Mouse (Mus musculus) embryo, embryonic 11 days (tissue): Measurements from ENCODE around the gene Emc8.

ENCODE experiments used
- DNase-seq: peaks from one replicate; pipeline ENCODE4 v3.0.0-alpha.2; 2015

Gene Emc8

DNA sequence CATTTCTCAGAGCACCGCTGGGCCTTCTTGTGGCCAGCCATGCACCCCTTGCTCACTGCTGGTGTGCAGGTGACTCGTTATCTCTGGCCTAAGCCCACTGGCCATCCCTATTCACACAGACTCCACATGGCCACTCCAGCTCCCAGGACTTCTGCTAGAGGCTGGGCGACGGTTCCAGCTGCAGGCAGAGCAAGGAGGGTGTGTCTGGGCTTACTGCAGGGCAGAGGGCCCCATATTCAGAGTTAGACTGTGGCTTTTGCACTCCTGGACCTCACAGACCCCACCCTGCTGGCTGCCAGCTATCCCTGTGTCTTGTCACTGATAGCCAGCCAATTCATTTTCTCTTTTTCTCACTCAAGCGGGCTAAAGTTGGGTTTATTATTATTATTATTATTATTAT, 15.7 kb upstream of the Emc8 start:
- no peak for DNase-seq

DNA sequence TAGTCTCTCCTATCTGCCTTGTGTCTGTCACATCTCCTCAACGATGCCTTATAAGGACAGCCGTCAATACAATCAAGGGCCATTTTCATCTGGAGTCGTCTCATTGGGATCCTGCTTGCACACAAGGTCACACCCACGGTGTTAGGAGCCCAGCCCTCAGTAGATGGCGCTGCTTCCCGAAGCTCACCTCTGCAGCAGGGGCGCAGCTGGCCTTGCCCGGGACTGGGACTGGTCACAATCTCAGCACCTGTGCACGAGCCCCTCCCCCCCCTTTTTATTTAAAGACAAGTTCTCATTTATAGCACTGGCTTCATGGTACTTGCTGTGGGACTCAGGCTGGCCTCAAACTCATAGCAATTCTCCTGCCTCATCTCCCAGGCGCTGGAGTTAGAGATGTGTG, 15.2 kb upstream of the Emc8 start:
- peak; percentile 81 for DNase-seq

DNA sequence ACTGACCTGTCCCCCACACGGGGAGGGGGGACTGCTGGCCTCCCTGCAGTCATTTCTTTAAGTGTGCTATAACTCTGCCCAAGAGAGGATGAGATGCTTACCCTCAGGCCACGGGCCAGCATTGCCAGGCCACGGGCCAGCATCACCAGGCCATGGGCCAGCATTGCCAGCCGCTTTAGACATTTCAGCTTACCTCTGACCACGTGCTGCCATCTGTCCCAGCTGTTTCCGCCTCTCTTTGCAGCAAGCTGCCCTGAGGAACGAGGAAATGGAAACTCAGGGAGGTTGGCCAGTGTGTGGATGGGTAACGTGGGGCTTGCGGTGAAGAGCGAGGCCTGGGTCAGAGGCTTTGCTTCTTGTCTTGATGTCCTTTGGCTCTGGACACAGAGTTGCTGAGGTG, 12.7 kb upstream of the Emc8 start:
- no peak for DNase-seq

DNA sequence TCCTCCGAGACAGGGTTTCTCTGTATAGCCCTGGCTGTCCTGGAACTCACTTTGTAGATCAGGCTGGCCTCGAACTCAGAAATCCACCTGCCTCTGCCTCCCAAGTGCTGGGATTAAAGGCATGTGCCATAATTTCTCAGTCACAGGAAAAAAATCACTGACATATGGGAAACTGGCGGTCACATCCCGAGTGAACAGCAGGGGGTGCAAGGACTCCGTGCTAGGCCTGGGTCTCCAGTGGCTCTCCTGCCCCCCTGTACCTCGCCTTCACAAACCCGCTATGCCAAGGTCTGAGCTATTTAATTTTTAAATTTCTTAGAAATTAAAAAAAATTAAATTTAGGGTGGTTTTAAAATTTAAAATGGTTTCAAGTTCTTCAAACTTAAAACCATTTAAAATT, 12.0 kb upstream of the Emc8 start:
- peak; percentile 66 for DNase-seq

DNA sequence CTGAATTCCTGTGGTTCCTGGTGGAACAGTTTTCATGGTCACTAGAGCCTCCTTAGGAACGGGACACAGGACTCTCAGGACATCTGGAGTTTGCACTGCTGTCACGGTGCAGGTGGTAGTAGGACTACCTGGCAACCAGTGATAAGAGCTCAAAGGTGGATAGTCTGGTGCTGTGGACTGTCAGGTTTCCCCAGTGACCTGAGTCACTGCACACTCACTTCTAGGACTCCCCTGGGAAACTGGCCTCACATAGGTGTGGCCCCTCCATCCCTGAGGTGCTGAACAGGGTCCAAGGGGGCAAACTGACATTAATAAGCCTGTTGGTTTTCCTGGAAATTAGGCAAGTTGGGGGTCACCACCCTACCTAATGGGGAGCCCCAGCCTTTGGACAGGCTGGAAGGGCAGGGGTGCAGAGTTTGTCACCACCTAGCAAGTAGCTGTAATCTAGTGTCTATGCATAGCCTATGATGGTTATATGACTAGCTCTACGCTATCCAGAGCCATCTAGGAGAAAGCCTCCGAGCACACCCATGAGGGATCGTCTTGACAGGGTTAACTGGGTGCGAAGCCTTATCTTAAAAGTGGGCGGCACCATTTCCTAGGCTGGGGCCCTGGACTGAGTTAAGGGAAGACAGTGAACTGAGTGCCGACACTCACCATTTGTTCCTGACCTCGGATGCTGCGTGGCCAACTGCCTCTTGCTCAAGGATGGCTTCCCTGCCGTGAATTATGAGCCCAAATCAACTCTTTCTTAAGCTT, 11.4 kb upstream of the Emc8 start:
- DNase-seq = no peak

DNA sequence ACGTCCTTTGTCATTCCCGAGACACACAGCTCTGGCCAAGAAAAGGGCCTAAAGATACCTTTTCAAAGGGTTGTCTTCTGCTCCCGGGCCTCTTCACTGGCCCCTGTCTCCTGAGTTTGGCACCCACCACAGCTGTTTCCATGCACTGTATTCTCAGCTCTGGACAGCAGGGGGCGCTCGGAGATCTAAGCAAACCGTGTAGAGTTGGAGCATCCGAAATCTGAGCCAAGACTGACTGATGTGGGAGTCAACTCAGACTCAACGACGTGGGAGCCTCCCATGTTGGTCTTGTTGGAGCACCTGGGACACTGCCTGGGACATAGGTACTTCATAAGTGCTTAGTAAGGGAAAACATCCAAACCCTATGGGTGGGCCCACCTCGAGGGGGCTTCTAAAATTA, 10.1 kb upstream of the Emc8 start:
- peak; percentile 90 for DNase-seq

DNA sequence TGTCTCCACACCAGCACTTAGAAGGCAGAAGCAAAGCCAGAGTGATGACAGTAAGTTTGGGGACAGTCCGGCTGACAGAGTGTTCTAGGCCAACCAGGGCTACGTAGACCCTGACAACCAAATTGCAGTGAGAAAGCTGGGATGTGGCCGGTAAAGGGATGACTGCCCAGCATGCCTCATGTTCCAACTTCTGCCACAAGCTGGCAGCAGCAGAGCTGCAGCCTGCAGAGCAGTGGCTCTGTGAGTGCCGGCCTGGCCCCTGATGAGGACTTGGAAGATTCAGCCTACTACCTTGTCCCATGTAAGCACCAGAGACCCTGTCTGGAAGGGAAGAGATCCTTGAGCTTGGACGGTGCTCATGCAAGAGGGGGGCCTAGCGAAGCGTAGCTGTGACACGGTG, 7.3 kb upstream of the Emc8 start:
- DNase-seq = no peak

DNA sequence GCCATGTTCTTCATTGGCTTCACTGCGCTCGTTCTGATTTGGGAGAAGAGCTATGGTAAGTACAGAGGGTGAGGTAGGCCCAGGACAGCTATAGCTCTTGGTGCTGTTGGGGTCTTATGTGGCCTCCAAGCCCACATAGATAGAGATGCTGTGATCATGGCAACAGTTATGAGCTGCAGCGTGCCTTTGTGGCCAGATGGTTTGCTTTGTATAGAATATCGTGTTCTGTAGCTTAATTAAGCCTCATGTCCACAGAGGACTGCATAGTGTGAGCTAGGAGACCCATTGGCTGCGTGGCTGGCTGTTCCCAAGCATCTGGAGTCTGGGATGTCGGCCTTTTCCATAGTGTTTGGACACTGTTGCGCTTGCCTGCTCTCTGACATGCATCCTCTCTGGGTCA, 4.9 kb upstream of the Emc8 start:
- no peak for DNase-seq

DNA sequence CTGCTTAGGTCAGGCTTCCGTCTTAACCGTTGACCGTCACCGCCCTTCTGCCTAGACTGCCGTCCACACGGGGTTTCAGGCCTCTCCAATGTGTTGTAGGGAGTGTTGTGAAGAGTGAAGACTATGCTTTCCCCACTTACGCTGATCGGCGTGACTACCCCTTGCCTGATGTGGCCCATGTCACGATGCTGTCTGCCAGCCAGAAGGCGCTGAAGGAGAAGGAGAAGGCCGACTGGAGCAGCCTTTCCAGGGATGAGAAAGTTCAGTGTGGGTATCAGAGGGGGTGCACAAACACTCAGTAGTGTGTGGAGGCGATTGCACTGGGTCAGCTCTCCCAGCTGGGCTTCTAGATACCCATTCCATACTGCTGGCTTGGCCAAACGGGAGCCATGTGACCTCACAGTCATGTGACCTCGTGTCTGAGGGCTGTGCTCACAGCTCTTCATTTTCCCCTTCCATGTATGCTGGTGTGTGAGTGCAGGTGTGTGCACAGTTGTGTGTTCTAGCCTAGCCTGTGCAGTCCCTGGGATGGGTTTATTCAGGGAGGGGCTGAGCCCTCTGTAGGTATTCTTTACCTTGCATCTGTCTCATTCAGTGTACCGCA, 4.4 kb upstream of the Emc8 start:
- DNase-seq = no peak

DNA sequence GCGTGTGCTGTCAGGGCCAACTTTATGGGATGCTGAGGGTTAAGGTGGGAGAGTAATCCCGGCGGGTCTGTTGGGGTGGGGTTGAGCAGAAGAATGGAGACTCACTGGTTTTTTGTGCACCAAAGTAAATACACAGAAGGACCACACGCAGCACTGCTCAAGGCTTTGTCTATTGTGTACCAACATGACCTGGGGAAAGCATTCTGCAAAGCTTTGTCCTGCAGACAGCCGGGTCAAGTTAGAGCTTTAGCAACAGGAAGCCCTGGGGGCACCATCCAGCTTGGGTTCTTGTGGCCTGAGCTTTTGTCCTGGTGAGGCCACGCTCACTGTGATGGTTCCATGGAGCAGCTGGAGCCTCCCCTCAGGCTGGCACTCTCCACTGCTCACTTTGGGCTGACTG, 3.4 kb upstream of the Emc8 start:
- DNase-seq = peak; percentile 14

DNA sequence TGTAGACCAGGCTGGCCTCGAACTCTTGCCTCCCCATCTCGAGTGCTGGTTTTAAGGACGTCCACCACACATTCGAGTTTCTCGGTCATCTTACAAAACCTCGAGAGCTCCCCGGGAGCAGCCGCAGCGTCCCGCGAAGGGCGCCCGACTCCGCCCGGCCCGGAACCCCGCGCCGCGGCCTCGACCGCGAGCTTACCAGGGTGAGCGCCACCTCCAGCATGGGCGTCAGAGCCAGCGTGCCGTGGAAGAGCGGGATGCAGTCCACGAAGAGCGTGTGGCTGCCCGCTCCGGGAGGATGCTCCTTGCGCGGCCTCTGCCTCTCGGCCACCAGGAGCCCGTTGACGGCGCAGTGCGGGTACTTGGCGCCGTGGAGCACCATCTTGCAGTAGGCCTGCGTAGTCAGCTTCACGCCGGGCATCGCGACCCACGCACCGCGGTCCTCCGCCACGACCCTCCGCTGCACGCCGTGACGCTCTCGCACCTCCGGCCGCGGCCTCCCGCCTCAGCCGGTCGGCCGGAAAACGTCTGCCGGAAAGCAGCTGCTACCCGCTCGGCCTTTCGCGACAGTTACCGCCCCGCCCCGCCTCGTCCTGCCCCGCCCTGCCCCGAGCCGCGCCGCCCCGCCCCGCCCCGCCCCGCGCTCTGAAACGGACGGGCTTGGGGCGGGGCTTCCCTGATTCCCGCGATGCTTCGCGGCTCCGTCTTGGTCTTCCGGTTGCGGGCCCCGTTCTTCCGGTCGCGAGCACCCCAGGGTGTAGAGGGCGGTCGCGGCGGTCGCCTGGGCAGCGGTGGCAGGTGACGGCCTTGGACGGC, 606 bp downstream of the Emc8 start, which contains the start of the genes Gm27021 and Cox4i1:
TSS of gene Gm27021 (minus strand) at position 519 of the 813 bp plus-strand sequence.
TSS of gene Cox4i1 (plus strand) at position 662 of the 813 bp plus-strand sequence.
- peak; percentile 96 for DNase-seq

DNA sequence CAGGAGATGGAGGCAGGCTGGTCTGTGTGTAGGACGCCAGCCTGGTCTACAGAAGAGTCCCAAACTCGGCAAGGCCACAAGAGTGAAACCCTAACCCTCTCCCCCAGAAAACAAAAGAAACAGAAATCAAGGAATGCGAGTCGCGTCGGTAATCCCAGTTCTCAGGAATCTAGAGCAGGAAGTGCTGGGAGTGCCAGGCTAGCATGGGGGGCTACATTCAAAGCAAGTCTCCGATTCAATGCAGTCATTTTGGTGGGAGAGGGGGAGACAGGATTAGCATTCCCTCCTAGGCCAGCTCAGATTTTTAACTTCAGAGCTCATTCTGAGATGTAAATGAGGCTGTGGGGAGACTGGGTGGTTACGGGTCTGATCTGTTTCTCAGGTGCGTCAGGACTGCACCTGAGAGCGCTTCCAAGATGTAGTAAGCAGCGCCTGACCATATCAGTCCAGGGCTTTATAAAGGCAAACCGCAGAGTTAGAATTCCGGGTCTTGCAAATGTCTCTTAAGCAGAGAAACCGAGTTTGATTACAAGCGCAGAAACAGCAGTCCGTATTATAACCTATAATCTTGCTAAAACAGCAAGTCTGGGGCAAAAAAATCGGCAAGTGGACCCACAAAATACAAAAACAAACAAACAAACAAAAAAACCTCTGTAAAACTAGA, 1.4 kb downstream of the Emc8 start:
- peak; percentile 12 for DNase-seq

DNA sequence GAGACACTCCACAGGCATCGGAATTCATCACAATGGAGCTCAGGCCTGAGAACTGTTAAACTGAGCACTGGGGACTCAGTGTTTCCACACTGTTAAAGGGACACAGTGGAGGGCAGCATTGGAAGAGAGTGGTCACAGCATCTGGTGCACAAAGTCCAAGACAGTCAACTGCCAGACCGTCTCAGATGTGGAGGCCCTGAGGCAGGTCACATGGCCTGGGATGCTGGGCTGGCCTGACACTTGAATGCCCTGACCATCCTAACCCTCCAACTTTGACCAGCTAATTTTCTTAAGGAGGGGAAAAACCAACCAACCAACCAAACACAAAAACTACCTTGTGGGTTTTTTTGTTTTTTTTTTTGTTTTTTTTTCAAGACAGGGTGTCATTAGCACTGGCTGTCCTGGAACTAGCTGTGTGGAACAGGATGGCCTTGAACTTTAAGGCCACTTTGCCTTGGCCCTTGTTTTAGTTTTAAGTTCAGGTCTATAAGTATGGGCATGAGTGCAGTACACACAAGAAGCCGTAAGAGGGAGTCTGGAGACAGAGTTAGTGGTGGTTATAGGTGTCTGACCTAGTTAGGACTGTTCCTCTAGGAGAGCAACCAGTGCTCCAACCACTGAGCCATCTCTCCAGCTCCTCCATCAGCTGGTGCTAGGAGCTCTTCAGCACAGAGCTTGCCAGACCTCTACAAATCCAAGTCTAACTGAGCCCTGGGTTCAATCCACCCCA, 2.5 kb downstream of the Emc8 start:
- peak; percentile 10 for DNase-seq

DNA sequence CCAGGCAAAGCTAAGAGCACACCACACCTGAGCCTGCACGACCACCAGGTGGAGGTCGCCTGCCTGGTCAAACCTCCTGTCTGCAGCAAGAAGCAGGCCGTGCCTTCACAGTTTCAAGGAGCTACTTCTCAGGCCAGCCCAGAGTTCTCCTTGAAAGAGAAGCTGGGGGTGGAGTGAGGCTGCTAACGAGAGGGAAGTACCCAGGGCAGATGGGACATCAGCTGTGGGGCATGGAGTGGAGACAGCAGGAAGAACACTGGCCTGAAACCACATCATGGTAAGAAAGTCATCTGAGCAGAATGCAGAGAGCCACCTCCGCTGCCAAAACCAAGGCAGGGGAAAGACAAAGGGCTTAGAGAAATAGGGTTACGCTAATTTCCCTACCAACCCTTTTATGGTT, 3.8 kb downstream of the Emc8 start:
- no peak for DNase-seq

DNA sequence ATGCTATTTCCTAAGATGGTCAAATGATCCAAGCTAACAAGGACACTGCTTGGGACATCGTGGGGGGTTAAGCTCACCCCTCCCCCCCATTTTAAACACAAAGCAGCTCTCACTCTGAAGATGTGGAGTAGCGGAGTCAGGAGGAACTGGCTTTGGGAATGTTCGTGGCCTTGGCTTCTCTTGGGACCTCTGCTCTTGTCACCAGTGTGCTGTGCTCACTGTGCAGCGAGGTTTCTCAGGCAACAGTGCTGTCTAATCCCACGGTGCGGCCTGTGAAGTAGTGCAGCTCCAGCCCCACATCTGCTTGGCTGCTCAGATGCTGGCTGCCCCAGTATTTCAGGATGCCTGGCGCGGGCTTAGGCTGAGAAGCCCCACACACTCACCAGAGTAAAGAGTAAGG, 11.0 kb downstream of the Emc8 start:
- no peak for DNase-seq

DNA sequence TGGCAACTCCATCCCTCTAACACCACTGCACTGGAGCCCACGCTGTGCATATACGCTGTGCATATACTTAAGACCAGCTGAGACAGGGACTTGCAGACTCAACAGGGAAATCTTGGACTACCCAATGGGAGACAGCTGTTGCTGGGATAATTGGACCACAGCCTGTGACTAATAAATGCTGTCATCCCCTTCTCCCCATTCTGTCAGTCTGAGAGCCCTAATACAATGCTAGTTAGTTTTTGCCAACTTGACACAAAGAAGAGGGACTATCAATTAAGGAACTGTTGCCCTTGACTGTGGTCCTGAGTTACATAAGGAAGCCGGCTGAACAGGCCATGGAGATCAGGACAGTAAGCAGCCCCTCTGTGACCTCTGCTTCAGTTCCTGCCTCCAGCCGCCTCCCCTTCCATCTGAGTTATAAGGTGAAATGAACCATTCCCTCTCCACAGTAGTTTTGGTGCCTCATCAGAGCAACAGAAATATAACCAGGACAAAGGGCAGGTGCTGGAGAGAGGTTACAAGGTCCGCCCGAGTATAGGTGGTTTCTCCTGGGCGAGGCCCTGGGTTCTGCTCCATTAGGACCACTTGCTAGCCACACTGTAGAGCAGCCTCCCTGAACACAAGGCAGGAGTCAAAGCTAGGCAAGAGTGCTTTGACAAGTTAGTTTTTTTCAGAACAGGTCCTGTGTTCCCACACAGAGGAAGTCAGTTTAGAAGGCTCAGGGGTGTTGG, 11.9 kb downstream of the Emc8 start:
- no peak for DNase-seq

DNA sequence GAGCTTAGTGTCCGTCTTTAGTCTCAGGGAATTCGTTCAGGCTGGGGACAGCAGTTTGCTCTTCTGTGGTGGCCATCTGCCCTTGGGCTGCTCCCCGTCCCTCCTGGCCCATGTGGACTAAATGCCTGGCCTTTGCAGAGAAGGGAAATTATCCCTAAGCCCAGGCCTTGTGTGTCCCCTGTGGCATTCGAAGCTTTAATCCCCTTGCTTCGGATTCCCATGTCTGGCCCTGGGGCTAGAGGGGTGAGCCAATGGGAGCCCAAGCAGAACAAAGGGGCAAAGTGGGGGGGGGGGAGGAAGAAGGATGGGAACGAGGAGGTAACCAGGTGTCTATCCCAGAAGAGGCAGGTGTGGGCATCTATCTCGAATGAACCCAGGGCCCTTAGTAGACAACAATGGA, 20.8 kb downstream of the Emc8 start, which contains the start of gene 1190005I06Rik:
TSS of gene 1190005I06Rik (minus strand) at position 101 of the 400 bp plus-strand sequence.
- DNase-seq = no peak

DNA sequence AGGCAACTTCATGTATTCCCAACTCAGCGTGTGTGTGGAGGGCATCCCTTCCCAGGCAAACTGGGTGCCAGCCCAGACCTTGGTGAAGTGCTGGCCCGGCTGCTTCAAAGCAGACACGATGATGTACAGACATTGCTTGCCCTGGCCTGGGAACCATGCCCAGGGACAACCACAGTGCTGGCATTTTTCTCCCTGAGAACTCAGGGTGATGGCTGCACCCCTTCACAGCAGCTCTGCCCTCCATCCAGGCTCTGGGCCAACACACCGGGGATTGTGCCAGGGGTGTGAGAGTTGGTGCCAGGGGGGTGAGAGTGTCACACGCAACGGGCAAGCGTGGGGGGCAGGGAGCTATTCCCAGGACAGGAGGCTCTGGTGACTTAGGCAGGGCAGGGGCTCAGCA, 23.7 kb downstream of the Emc8 start:
- DNase-seq = no peak

DNA sequence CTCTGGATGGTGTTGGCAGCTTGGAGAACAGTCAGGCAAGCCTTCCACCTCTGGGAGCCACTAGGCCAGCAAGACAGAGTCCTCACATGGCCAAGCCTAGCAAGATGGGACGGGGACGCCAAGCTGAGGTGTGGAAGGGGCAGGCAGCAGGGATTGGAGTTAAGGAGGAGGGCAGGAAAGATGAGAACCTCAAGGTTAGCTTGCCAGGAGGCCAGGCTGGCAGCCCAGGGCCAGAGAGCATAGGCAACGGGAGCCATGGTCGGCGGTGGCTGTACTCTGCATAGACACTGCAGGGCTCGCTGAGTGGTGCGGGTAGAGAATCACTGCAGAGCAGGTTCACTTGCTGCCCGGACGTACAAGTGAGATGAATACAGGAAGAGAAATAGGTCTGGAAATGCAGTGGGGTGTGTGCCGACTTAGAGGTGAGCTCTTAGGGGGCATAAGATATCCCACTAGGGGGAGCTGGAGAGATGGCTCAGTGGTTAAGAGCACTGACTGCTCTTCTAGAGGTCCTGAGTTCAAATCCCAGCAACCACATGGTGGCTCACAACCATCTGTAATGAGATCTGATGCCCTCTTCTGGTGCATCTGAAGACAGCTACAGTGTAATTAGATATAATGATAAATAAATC, 26.2 kb downstream of the Emc8 start:
- no peak for DNase-seq

DNA sequence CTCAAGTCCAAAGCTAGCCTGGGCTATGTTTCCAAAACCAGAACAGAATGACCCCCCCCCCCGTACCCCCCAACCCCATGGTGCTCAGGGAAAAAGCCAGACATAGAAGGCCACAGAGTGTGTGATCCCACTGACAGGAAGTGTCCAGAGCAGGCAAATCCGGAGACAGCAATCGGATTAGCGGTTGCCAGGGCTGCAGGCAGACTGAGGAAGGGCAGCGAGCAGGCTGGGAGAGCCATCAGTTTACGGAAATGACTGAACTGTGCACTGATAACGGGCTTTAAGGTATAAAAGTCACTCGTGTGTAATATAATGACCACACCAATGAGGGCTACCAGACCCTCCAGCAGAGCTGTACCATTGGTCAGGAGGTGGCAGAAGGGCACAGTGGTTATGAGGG, 27.1 kb downstream of the Emc8 start:
- DNase-seq = no peak

DNA sequence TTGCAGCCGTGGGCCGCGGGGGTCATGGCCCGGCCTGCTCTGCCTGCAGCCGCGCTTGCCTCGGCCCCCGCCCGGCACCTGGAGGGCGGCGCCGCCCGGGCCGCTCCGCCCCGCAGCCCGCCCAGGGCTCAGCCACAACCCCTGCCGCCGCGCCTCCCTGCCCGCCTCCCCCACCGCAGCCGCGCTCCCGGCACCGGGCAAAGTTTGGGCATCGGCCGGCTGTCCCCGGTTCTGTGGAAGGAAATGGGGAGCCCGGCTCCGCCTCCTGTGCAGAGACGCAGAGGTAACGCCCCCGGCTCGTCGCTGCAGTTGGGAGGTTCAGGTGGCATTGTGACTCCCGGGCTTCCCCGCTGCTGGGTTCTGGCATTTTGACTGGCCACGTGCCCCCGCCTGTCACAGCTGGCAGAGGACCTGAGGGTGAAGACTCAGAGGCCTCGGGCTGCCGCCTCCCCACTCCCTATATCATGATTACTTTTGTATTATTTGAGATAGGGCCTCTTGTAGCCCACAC, 34.0 kb downstream of the Emc8 start:
- DNase-seq = peak; percentile 62
